Mouse (Mus musculus): ENCODE data around the gene Ssc5d. TPM values are rescaled to one million over a fixed set of nuclear protein-coding genes. Genes with fewer than 3 reads are reported as not detected.

Gene Ssc5d
- total and polyA plus RNA-seq, 3 experiments: 0.09 to 1.6 (median 0.30) TPM

DNA sequence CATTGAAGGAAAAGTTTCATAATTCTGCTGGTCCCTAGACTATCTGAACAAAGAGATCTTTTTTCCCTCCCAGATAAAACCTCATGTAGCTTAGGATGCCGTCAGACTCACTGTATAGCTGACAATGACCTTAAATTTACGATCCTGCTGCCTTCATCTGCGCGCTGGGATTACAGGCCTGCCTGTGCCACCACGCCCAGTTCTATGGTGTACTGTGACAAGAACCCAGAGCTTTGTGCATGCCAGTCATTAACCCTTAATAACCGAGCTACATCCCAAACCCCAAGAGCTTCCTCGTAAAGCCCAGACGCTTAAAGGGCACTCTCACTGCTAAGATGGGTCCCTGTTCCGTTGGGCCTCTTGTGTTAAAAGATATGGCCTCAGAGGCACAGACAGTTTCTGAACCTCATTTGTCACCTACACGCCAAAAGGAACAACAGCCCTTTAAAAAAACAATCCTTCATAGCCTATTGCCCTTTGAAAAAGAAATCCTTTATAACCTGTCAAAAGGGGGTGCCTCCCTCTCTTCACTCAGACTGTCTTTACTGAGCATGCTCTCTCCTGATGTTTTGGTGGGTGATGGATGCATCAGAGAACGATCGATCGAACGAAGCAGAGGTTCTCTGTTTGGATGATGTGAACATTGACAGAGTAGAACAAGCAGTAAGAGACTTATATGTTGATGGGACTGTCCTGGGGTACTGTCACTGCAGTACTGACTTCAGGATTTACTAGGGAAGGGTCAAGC lies 9.7 kb upstream of the Ssc5d start:
- no peaks in the 10 kb centered on the region for H3K9me3 ChIP-seq (replicated peaks; ENCODE audit: low read length)
- no peaks in the 10 kb centered on the region for H3K27me3 ChIP-seq (replicated peaks)
- no peak for DNase-seq (ENCODE audit: extremely low read depth)
- H3K9ac ChIP-seq (ENCODE audit: insufficient read depth, low read depth): peak overlapping the region; percentile 96
- no peak for TF ChIP-seq ZC3H11A (IDR thresholded peaks at IDR 0.05; ENCODE audit: low read depth, low read length)
- TF ChIP-seq PAX5 (IDR thresholded peaks at IDR 0.05; ENCODE audit: low read length): no peak
- no peak for TF ChIP-seq CHD1 (IDR thresholded peaks at IDR 0.05; ENCODE audit: low read depth, low read length)
- no peak for TF ChIP-seq MAX (IDR thresholded peaks at IDR 0.05; ENCODE audit: low read length)
- no peak for TF ChIP-seq EP300 (IDR thresholded peaks at IDR 0.05; ENCODE audit: low read length)
- TF ChIP-seq ZKSCAN1 (IDR thresholded peaks at IDR 0.05; ENCODE audit: borderline replicate concordance, low read depth, low read length): no peak
- no peak for TF ChIP-seq ETS1 (conservative IDR thresholded peaks at IDR 0.05; ENCODE audit: low read depth, low read length)
- no peak for TF ChIP-seq MAFK (IDR thresholded peaks at IDR 0.05; ENCODE audit: insufficient replicate concordance, low read length)
- no peak for TF ChIP-seq HCFC1 (IDR thresholded peaks at IDR 0.05; ENCODE audit: low read depth, low read length)
- TF ChIP-seq TCF12 (IDR thresholded peaks at IDR 0.05; ENCODE audit: low read depth, low read length): no peak
- no peaks in the 10 kb centered on the region for H3K79me2 ChIP-seq (replicated peaks; ENCODE audit: control insufficient read depth, extremely low read depth, insufficient read depth, poor library complexity, severe bottlenecking)
- peak overlapping the region; percentile 76 to 86 (median 84) for H3K4me3 ChIP-seq (replicated peaks in 1 of 3; ENCODE audit: low read depth in 2 of 3, low read length in 2 of 3, poor library complexity in 1 of 3)
- dilution Hi-C loops (cut with MboI; ENCODE audit: extremely low pct_ligation_motif_present, extremely low pct_unique_long_range_greater_than_20kb, low sequenced_read_pairs): no loop called here
- peak overlapping the region; percentile 31; the same call in 1 of the 2 replicates for H3K27ac ChIP-seq (ENCODE audit: insufficient read depth, low read depth)
- peak overlapping the region; percentile 72 for H3K4me2 ChIP-seq (ENCODE audit: insufficient read depth, low read depth, poor library complexity, severe bottlenecking)
- in situ Hi-C loops (cut with MboI; ENCODE audit: low pct_ligation_motif_present, low pct_unique_long_range_greater_than_20kb, low sequenced_read_pairs): no loop called here
- H3K4me1 ChIP-seq (ENCODE audit: control insufficient read depth in 1 of 2, insufficient read depth in 2 of 2): peaks cover 11 to 19% of the 10 kb centered on the region in 2 experiments
- peaks cover 33 to 40% of the 10 kb centered on the region in 2 experiments for H3K36me3 ChIP-seq (replicated peaks in 1 of 2; ENCODE audit: control insufficient read depth in 1 of 2, insufficient read depth in 1 of 2, low read length in 1 of 2)

DNA sequence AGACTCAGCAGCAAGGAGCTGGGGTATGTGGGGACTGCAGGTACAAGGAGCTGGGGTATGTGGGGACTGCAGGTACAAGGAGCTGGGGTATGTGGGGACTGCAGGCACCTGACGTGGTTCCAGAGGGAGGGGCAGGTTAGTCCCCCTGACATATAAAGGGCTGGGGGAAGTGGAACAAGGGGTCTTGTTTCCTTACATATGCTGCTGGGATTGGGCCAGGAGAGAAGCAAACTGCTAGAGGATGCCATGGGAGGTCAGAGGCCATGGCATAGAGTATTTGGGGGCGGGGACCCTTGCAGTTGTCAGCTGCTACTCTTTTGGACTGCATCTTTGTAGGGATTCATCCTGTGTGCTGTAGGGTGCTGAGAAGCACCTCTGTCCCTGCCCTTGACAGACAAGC lies 8.1 kb upstream of the Ssc5d start:
- in situ Hi-C loops (cut with MboI; ENCODE audit: low pct_ligation_motif_present, low pct_unique_long_range_greater_than_20kb, low sequenced_read_pairs): no loop called here
- Histone ChIP-seq H3K27ac (ENCODE audit: insufficient read depth, low read depth) (no peak overlapping the region), H3K4me2 (ENCODE audit: insufficient read depth, low read depth, poor library complexity, severe bottlenecking) (no peak overlapping the region), H3K4me1 (ENCODE audit: control insufficient read depth in 1 of 2, insufficient read depth in 2 of 2) (peaks cover 11 to 19% of the 10 kb centered on the region in 2 experiments), H3K9ac (ENCODE audit: insufficient read depth, low read depth) (no peak overlapping the region), H3K27me3 (replicated peaks) (no peaks in the 10 kb centered on the region), H3K36me3 (replicated peaks in 1 of 2; ENCODE audit: control insufficient read depth in 1 of 2, insufficient read depth in 1 of 2, low read length in 1 of 2) (peaks cover 34 to 49% of the 10 kb centered on the region in 2 experiments), H3K9me3 (replicated peaks; ENCODE audit: low read length) (no peaks in the 10 kb centered on the region), H3K79me2 (replicated peaks; ENCODE audit: control insufficient read depth, extremely low read depth, insufficient read depth, poor library complexity, severe bottlenecking) (no peaks in the 10 kb centered on the region), H3K4me3 (replicated peaks in 1 of 3; ENCODE audit: low read depth in 2 of 3, low read length in 2 of 3, poor library complexity in 1 of 3) (no peak overlapping the region)
- DNase-seq (ENCODE audit: extremely low read depth): no peak
- dilution Hi-C loops (cut with MboI; ENCODE audit: extremely low pct_ligation_motif_present, extremely low pct_unique_long_range_greater_than_20kb, low sequenced_read_pairs): no loop called here
- TF ChIP-seq BHLHE40 (IDR thresholded peaks at IDR 0.05; ENCODE audit: low read depth, low read length): no peak
- no peak for TF ChIP-seq JUN (IDR thresholded peaks at IDR 0.05; ENCODE audit: insufficient read depth, low read depth, low read length)
- no peak for TF ChIP-seq CHD1 (IDR thresholded peaks at IDR 0.05; ENCODE audit: low read depth, low read length)
- TF ChIP-seq NRF1 (IDR thresholded peaks at IDR 0.05; ENCODE audit: low read depth, low read length): no peak
- no peak for TF ChIP-seq SMC3 (IDR thresholded peaks at IDR 0.05; ENCODE audit: low read depth, low read length)
- no peak for TF ChIP-seq USF1 (IDR thresholded peaks at IDR 0.05; ENCODE audit: low read depth, low read length)
- no peak for TF ChIP-seq E2F4 (IDR thresholded peaks at IDR 0.05; ENCODE audit: insufficient replicate concordance, low read depth, low read length)
- no peak for TF ChIP-seq MEF2A (IDR thresholded peaks at IDR 0.05; ENCODE audit: borderline replicate concordance, low read depth, low read length)
- TF ChIP-seq MXI1 (IDR thresholded peaks at IDR 0.05; ENCODE audit: low read depth, low read length): no peak
- TF ChIP-seq POLR2A (IDR thresholded peaks at IDR 0.05; ENCODE audit: low read depth, low read length): no peak
- no peak for TF ChIP-seq KAT2A (IDR thresholded peaks at IDR 0.05; ENCODE audit: insufficient replicate concordance, low read length)
